Mouse (Mus musculus): ENCODE measurements around the gene Dll1. TPM values are rescaled to one million over a fixed set of nuclear protein-coding genes. Genes with fewer than 3 reads are reported as not detected.

Dll1 gene
- polyA plus RNA-seq, 1 experiment from 2014 or later, result 18.5 TPM

DNA sequence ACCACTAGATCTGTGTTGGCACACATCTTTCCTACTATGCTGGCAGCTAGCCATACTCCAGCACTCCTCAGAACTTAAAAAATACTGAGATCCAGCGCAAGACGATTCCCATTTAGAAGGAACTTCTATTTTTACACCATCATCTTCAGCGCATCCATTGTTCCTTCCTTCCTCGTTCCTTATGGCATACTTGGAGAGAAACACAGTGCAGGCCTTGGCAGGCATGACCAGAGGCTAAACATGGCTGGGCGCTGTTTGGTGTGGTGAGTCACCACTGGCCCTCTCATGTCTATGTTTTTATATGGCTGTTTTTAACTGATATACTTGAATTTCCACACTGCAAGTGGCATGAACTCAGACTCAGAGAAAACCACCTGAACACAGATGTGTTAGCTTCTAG, 11.0 kb downstream of the Dll1 start:
- Histone ChIP-seq H3K4me2 (replicated peaks; ENCODE audit: low read depth) (no peak overlapping the region), H3K4me3 (ENCODE audit: low read depth, low read length) (no peak overlapping the region), H3K9ac (ENCODE audit: low read depth, low read length) (no peak overlapping the region), H3K4me1 (replicated peaks; ENCODE audit: control insufficient read depth, insufficient read depth, low read length) (no peaks in the 10 kb centered on the region), H3K27me3 (replicated peaks; ENCODE audit: control insufficient read depth, insufficient read depth, low read length) (no peaks in the 10 kb centered on the region), H3K9me3 (ENCODE audit: control insufficient read depth) (no peaks in the 10 kb centered on the region), H3K36me3 (ENCODE audit: control insufficient read depth, insufficient read depth) (peaks cover 42% of the 10 kb centered on the region), H3K27ac (ENCODE audit: low read depth, low read length) (no peak overlapping the region)
- 74% methylated on average over 5 of the region's 5 CpGs for WGBS
- TF ChIP-seq CTCF (IDR thresholded peaks at IDR 0.05; ENCODE audit: low read depth), result no peak
- no peak for ATAC-seq

DNA sequence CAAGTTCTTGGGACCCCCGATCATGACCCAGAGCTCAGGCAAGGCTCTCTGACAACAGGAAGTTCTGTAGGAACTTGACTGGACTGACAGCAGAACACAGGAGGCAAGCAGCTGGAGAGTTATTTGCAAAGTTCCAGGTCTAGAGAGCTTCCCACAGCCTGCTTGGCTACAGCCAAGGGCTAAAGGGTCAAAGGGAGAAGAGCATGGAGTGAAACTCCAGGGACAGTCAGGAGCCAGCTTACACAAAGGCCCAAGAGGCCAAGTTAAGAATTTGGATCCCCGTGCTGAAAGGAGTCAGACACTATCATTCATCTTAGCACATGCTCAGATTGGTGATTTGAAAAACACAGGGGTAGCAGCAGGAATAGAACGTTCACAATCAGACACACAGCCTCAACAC, 13.0 kb downstream of the Dll1 start:
- no peak for ATAC-seq
- 62% methylated on average over 3 of the region's 3 CpGs for WGBS
- H3K4me1 ChIP-seq (replicated peaks; ENCODE audit: control insufficient read depth, insufficient read depth, low read length), result no peaks in the 10 kb centered on the region
- peaks cover 22% of the 10 kb centered on the region for H3K36me3 ChIP-seq (ENCODE audit: control insufficient read depth, insufficient read depth)
- H3K27ac ChIP-seq (ENCODE audit: low read depth, low read length), result no peak overlapping the region
- no peak overlapping the region for H3K4me3 ChIP-seq (ENCODE audit: low read depth, low read length)
- H3K4me2 ChIP-seq (replicated peaks; ENCODE audit: low read depth), result no peak overlapping the region
- H3K9ac ChIP-seq (ENCODE audit: low read depth, low read length), result no peak overlapping the region
- H3K9me3 ChIP-seq (ENCODE audit: control insufficient read depth), result no peaks in the 10 kb centered on the region
- TF ChIP-seq CTCF (IDR thresholded peaks at IDR 0.05; ENCODE audit: low read depth), result no peak
- H3K27me3 ChIP-seq (replicated peaks; ENCODE audit: control insufficient read depth, insufficient read depth, low read length), result no peaks in the 10 kb centered on the region

DNA sequence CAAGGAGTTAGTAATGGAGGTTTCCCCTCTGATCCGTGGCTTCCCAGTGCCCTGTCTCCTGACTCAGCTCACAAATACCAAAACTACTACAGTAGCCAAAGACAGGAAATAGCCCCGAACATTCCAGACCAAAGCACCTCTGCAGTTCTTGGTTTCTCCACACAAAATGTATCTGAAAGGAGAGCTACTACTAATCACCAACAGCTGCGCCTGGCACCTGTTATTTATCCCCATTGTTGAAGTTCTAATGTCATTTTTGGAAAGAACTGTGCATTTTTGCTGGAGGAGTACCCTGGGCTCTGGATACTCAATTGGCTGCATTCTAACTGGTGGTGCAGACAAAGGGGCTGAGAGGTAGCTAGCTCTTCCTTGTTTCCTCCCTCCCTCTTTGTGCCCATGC, 19.6 kb downstream of the Dll1 start:
- H3K36me3 ChIP-seq (ENCODE audit: control insufficient read depth, insufficient read depth), result no peaks in the 10 kb centered on the region
- H3K27me3 ChIP-seq (replicated peaks; ENCODE audit: control insufficient read depth, insufficient read depth, low read length), result no peaks in the 10 kb centered on the region
- H3K9ac ChIP-seq (ENCODE audit: low read depth, low read length), result no peak overlapping the region
- no peak overlapping the region for H3K4me3 ChIP-seq (ENCODE audit: low read depth, low read length)
- no peak for ATAC-seq
- no peaks in the 10 kb centered on the region for H3K9me3 ChIP-seq (ENCODE audit: control insufficient read depth)
- H3K4me1 ChIP-seq (replicated peaks; ENCODE audit: control insufficient read depth, insufficient read depth, low read length), result peaks cover 14% of the 10 kb centered on the region
- H3K27ac ChIP-seq (ENCODE audit: low read depth, low read length), result peak overlapping the region; percentile 50; the same call in 1 of the 2 replicates
- no peak for TF ChIP-seq CTCF (IDR thresholded peaks at IDR 0.05; ENCODE audit: low read depth)
- 64% methylated on average over 3 of the region's 3 CpGs for WGBS
- H3K4me2 ChIP-seq (replicated peaks; ENCODE audit: low read depth), result no peak overlapping the region

DNA sequence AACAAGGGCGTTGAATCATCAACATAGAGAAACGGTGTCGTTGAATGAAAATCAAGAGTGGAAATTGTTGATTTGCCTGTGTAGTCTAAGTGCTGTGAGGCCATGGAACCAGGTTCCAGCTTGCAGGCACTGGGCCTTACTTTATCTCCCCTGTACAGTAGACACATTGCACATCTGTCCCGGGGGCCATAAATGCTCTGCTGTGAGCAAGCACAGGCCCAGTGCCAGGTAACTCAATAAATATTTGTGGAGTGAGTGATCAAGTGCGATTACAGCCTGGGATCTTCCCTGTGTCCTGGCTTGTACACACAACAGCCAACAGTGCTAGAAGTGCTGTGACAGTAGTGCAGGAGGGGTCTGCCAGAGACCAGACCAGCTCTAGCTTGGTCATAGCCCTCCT, 20.1 kb downstream of the Dll1 start:
- Histone ChIP-seq H3K9ac (ENCODE audit: low read depth, low read length) (no peak overlapping the region), H3K27me3 (replicated peaks; ENCODE audit: control insufficient read depth, insufficient read depth, low read length) (no peaks in the 10 kb centered on the region), H3K9me3 (ENCODE audit: control insufficient read depth) (no peaks in the 10 kb centered on the region), H3K4me3 (ENCODE audit: low read depth, low read length) (no peak overlapping the region), H3K4me1 (replicated peaks; ENCODE audit: control insufficient read depth, insufficient read depth, low read length) (peaks cover 14% of the 10 kb centered on the region), H3K27ac (ENCODE audit: low read depth, low read length) (peak overlapping the region; percentile 50; the same call in 1 of the 2 replicates), H3K4me2 (replicated peaks; ENCODE audit: low read depth) (no peak overlapping the region), H3K36me3 (ENCODE audit: control insufficient read depth, insufficient read depth) (no peaks in the 10 kb centered on the region)
- WGBS, result 34% methylated on average over 5 of the region's 5 CpGs
- ATAC-seq, result peak; percentile 58
- TF ChIP-seq CTCF (IDR thresholded peaks at IDR 0.05; ENCODE audit: low read depth), result no peak

DNA sequence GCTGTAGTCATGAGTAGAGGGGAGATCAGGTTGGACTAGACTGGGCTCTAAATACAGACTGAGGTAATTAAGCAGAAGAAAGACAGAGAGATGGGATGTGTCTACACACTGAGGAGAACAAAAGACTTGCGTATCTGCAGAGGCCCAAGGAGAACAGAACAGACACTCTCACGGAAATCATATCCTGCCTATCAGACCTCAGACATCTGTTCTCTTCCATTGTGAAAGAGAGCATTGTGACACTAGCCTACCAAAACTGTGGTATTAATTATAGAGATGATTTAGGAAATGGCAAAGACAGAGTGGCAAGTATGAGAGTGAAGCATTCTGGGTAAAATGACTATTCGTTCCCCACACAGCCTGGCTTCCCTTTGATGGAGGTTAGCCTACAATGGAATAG, 21.6 kb downstream of the Dll1 start:
- WGBS, result 93% methylated on average over 3 of the region's 3 CpGs
- H3K4me1 ChIP-seq (replicated peaks; ENCODE audit: control insufficient read depth, insufficient read depth, low read length), result peaks cover 14% of the 10 kb centered on the region
- no peak for ATAC-seq
- no peaks in the 10 kb centered on the region for H3K9me3 ChIP-seq (ENCODE audit: control insufficient read depth)
- no peak overlapping the region for H3K9ac ChIP-seq (ENCODE audit: low read depth, low read length)
- no peaks in the 10 kb centered on the region for H3K36me3 ChIP-seq (ENCODE audit: control insufficient read depth, insufficient read depth)
- no peak overlapping the region for H3K4me3 ChIP-seq (ENCODE audit: low read depth, low read length)
- no peak overlapping the region; the same call in 1 of the 2 replicates for H3K27ac ChIP-seq (ENCODE audit: low read depth, low read length)
- TF ChIP-seq CTCF (IDR thresholded peaks at IDR 0.05; ENCODE audit: low read depth), result no peak
- H3K4me2 ChIP-seq (replicated peaks; ENCODE audit: low read depth), result no peak overlapping the region
- H3K27me3 ChIP-seq (replicated peaks; ENCODE audit: control insufficient read depth, insufficient read depth, low read length), result no peaks in the 10 kb centered on the region

DNA sequence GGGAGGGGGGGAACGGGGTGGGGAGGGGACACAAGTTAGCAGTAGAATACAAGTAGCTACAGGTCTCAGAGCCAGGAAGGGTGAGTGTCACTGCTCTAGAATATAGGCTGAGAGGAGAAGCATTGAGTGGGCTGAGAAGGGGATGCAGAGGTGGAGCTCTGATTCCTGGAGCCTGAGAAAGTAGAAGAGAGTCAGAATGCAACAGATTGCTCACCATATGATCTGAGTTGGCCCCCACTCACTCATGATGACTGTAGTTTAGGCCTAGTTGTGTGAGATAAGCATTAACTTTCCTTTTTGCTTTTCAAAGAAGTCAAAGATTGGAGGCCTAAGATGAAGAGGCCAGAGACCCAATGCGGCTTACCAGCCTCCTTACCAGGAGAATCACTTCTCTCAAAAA, 22.7 kb downstream of the Dll1 start:
- Histone ChIP-seq H3K9ac (ENCODE audit: low read depth, low read length) (no peak overlapping the region), H3K9me3 (ENCODE audit: control insufficient read depth) (no peaks in the 10 kb centered on the region), H3K27me3 (replicated peaks; ENCODE audit: control insufficient read depth, insufficient read depth, low read length) (no peaks in the 10 kb centered on the region), H3K36me3 (ENCODE audit: control insufficient read depth, insufficient read depth) (no peaks in the 10 kb centered on the region), H3K4me3 (ENCODE audit: low read depth, low read length) (no peak overlapping the region), H3K4me1 (replicated peaks; ENCODE audit: control insufficient read depth, insufficient read depth, low read length) (peaks cover 14% of the 10 kb centered on the region), H3K4me2 (replicated peaks; ENCODE audit: low read depth) (no peak overlapping the region), H3K27ac (ENCODE audit: low read depth, low read length) (no peak overlapping the region)
- no peak for ATAC-seq
- WGBS, result 72% methylated on average over 2 of the region's 2 CpGs
- no peak for TF ChIP-seq CTCF (IDR thresholded peaks at IDR 0.05; ENCODE audit: low read depth)
